Mouse (Mus musculus): ENCODE data around the gene Tyro3. TPM values are rescaled to one million over a fixed set of nuclear protein-coding genes. Genes with fewer than 3 reads are reported as not detected.
A peak's percentile ranks its signal among the peaks of the same experiment; 100 is the strongest.

Tyro3 gene
- polyA plus RNA-seq, 1 experiment from 2014 or later = 30.9 TPM

DNA sequence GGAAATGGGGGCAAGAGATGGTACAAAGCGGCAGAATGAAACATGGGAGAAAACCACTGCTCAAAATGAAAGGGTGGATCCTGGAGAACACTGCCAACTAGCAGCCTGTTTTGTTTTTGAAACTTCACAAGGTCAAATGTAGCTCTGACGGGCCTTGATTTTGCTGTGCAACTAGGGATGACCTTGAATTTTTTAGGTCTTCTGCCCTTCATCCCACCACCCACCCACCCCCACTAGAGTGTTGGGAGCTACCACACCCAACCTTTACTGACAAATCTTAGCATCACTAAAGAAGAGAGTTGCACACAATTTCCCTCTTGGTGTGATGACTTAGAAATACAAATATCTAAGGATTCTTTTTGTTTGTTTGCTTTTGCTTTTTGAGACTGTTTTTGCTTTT, 7.5 kb upstream of the Tyro3 start:
- Histone ChIP-seq H3K27me3 (no peaks in the 10 kb centered on the region), H3K4me3 (no peak overlapping the region), H3K9ac (no peak overlapping the region), H3K4me1 (no peaks in the 10 kb centered on the region), H3K27ac (no peak overlapping the region), H3K4me2 (replicated peaks) (no peak overlapping the region), H3K36me3 (no peaks in the 10 kb centered on the region), H3K9me3 (no peaks in the 10 kb centered on the region)
- ATAC-seq (ENCODE audit: insufficient number of reproducible peaks, insufficient read depth, low FRiP score, low TSS enrichment) = no peak
- 84% methylated on average over 2 of the region's 2 CpGs for WGBS

DNA sequence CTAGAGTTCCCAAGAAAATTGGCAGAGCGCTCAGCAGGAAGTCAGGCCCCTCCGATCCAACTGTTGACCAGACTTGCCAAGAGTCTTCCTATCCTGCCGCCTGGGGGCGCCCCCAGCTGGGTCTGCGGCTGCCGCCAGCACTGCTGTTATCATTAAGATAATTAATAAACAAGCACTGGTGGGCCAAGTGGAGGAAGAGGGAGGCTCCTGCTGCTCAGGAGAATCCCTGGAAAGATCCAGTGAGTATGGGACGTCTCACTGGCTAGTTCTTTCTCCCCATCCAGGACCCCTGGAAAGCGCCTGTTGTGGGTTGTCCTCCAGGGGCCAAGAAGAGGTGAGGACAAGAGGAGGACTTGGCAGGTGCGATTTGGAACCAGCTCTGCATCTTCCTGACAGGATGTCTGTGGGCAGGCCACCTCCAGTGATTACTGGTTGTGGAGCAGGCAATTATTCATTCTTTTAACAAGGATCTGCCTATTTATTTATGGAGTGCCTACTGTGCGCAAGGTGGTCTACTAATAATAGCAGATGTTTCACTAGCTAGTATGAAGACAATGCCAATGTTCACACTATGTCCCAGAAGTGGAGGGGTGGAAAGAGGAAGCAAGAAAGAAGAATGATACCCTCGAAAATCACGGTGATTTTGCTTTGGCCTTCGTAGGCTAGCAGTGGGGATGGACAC, 854 bp downstream of the Tyro3 start:
- H3K27me3 ChIP-seq = peaks cover 16% of the 10 kb centered on the region
- peaks cover 23% of the 10 kb centered on the region for H3K4me1 ChIP-seq
- H3K27ac ChIP-seq = no peak overlapping the region
- no peak overlapping the region for H3K4me2 ChIP-seq (replicated peaks)
- 10% methylated on average over 13 of the region's 13 CpGs for WGBS
- no peak for ATAC-seq (ENCODE audit: insufficient number of reproducible peaks, insufficient read depth, low FRiP score, low TSS enrichment)
- H3K36me3 ChIP-seq = no peaks in the 10 kb centered on the region
- H3K4me3 ChIP-seq = no peak overlapping the region
- no peak overlapping the region for H3K9ac ChIP-seq
- H3K9me3 ChIP-seq = no peaks in the 10 kb centered on the region

- Histone ChIP-seq H3K4me3 (peak overlapping the region; percentile 95), H3K27ac (peak overlapping the region; percentile 54; the same call in 1 of the 2 replicates), H3K4me2 (replicated peaks) (peak overlapping the region; percentile 98), H3K4me1 (peaks cover 25% of the 10 kb centered on the region), H3K36me3 (no peaks in the 10 kb centered on the region; the same call in 1 of the 2 replicates), H3K9ac (peak overlapping the region; percentile 93), H3K9me3 (no peaks in the 10 kb centered on the region), H3K27me3 (peaks cover 16% of the 10 kb centered on the region)
- peak; percentile 76 for ATAC-seq (ENCODE audit: insufficient number of reproducible peaks, insufficient read depth, low FRiP score, low TSS enrichment)
- under 1% methylated on average over 52 of the region's 89 CpGs for WGBS
These were observed 1.8 kb downstream of the Tyro3 start for GRCm38 (mm10) chr2:119799181-119799960.

DNA sequence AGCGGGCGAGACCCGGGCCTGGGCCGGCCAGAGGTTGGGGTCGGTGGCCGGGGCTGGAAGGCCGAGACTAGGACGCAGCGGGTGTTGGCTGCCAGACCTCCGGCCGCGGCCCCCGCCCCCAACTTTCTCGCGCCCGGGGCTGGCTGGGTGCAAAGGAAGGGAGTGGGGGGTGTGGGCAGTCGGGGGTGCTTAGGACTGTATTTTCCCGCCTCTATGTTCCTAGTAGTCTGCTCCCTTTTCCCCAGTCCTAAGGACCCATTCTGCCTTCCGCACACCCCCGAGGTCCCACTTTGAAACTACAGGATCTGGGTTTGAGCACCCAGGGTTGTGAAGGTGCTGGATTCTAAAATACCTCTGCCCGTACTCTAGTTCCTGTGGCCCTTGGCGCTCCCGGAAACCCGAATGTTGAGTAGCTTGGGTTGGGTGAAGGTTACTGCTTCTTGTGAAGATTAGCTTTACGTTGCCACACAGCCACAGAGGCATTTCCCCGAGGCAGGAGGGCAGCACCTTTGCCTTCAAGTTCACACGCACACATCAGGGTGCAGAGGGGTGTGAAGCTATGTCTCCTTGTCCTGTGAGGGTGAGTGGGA, 2.5 kb downstream of the Tyro3 start:
- peak; percentile 31 for ATAC-seq (ENCODE audit: insufficient number of reproducible peaks, insufficient read depth, low FRiP score, low TSS enrichment)
- H3K4me2 ChIP-seq (replicated peaks) = peak overlapping the region; percentile 98

DNA sequence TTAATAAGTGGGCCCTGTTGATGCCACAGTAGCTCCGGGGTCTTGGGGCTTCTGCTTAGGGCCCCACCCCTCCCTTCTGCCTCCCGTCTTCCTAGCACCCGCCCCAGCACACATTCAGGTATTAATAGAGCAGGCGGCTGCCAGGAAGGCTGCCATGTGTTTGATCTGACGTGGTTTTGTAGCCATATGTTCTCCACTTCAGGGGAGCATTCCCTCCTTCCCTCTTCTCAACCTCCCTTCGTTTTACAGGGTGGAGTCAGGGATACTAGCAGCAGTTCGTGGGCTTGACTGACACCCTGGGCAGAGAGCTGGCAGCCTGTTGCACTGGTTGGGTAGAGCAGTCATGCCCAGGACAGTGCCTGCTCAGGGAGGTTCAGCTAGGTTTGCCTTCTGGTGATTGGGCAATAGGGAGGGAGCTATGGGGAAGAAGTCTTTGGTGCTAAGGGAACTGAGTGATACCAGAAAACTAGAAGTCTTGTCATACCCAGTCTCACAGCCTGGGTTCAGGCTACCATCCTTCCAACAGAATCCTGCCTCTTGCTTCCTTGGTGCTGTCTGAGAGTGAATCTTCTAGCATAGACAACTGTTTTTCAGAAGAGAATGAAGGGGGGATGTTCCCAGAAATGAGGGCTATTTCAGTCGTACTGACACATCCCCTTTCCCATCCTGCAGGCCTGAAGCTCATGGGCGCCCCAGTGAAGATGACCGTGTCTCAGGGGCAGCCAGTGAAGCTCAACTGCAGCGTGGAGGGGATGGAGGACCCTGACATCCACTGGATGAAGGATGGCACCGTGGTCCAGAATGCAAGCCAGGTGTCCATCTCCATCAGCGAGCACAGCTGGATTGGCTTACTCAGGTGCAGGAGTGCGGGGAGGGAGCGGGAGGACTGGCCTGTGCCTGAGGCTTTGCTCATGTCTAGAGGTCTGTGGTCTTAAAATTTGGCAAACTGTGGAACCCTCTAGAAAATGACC, 3.6 kb downstream of the Tyro3 start:
- Histone ChIP-seq H3K27ac (no peak overlapping the region), H3K27me3 (peaks cover 16% of the 10 kb centered on the region), H3K36me3 (peaks cover 6% of the 10 kb centered on the region; the same call in 1 of the 2 replicates), H3K4me3 (peak overlapping the region; percentile 95), H3K4me1 (peaks cover 25% of the 10 kb centered on the region), H3K4me2 (replicated peaks) (peak overlapping the region; percentile 98), H3K9ac (peak overlapping the region; percentile 93; the same call in 1 of the 2 replicates), H3K9me3 (no peaks in the 10 kb centered on the region)
- 47% methylated on average over 15 of the region's 15 CpGs for WGBS
- no peak for ATAC-seq (ENCODE audit: insufficient number of reproducible peaks, insufficient read depth, low FRiP score, low TSS enrichment)

More for the DNA sequence above, 2.5 kb downstream of the Tyro3 start:
- H3K27ac ChIP-seq = peak overlapping the region; percentile 54; the same call in 1 of the 2 replicates
- peak overlapping the region; percentile 95 for H3K4me3 ChIP-seq
- no peaks in the 10 kb centered on the region for H3K9me3 ChIP-seq
- under 1% methylated on average over 27 of the region's 27 CpGs for WGBS
- H3K27me3 ChIP-seq = peaks cover 16% of the 10 kb centered on the region
- no peaks in the 10 kb centered on the region; the same call in 1 of the 2 replicates for H3K36me3 ChIP-seq
- H3K9ac ChIP-seq = peak overlapping the region; percentile 93
- H3K4me1 ChIP-seq = peaks cover 25% of the 10 kb centered on the region

GRCm38 (mm10) chr2:119802767-119803617, 5.5 kb downstream of the Tyro3 start:
- Histone ChIP-seq H3K36me3 (peaks cover 17% of the 10 kb centered on the region), H3K27ac (no peak overlapping the region)
- WGBS = 41% methylated on average over 10 of the region's 10 CpGs

DNA sequence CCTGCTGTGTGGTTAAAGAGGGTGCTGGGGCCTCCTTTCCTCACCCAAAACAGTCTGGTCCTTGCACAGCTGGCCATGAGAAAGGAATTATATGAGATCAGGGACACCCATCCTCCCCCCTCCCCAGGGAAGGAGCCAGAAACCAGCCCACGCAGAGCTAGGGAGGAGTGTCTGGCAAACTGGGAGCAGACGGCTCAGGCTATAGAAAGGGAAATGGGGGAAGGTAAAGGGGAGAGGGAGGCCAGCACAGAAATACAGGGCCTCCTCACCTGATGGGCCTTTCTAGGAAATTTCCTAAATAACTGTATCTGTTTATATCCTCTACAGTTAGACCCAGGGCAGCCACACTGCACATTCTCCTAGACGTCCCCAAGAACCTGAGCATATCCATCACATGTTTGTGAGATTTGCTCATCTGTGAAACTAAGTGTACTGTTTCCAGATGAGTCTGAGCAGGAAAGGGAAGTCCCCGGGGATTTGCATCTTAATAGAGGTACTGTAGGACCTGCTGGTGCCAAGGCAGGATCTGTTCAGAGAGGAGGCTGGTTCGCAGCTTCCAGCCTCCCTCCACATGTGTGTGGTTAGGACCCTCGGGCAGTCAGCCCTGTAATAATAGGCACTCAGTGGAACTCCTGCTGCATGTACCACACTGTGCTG, 6.2 kb downstream of the Tyro3 start:
- no peak overlapping the region for H3K4me2 ChIP-seq (replicated peaks)

More at GRCm38 (mm10) chr2:119802767-119803617, 5.5 kb downstream of the Tyro3 start:
- Histone ChIP-seq H3K9me3 (no peaks in the 10 kb centered on the region), H3K27me3 (0 out of 2 replicates have a peak, but pooled peaks cover 2% of the 10 kb centered on the region), H3K9ac (no peak overlapping the region), H3K4me2 (replicated peaks) (no peak overlapping the region), H3K4me1 (peaks cover 25% of the 10 kb centered on the region), H3K4me3 (no peak overlapping the region)
- ATAC-seq (ENCODE audit: insufficient number of reproducible peaks, insufficient read depth, low FRiP score, low TSS enrichment) = peak; percentile 52

GRCm38 (mm10) chr2:119804275-119804628, 6.7 kb downstream of the Tyro3 start:
- no peak overlapping the region for H3K4me2 ChIP-seq (replicated peaks)
- H3K9ac ChIP-seq = no peak overlapping the region
- H3K36me3 ChIP-seq = peaks cover 24% of the 10 kb centered on the region
- H3K27me3 ChIP-seq = 0 out of 2 replicates have a peak, but pooled peaks cover 2% of the 10 kb centered on the region
- no peak overlapping the region for H3K27ac ChIP-seq
- ATAC-seq (ENCODE audit: insufficient number of reproducible peaks, insufficient read depth, low FRiP score, low TSS enrichment) = no peak
- WGBS = 40% methylated on average over 5 of the region's 5 CpGs
- H3K9me3 ChIP-seq = no peaks in the 10 kb centered on the region
- H3K4me1 ChIP-seq = peaks cover 25% of the 10 kb centered on the region
- H3K4me3 ChIP-seq = no peak overlapping the region

More for the DNA sequence above, 6.2 kb downstream of the Tyro3 start:
- WGBS = 23% methylated on average over 6 of the region's 6 CpGs
- Histone ChIP-seq H3K9me3 (no peaks in the 10 kb centered on the region), H3K9ac (no peak overlapping the region), H3K4me1 (peaks cover 23% of the 10 kb centered on the region), H3K36me3 (peaks cover 18% of the 10 kb centered on the region), H3K27me3 (0 out of 2 replicates have a peak, but pooled peaks cover 2% of the 10 kb centered on the region), H3K27ac (no peak overlapping the region), H3K4me3 (no peak overlapping the region)
- ATAC-seq (ENCODE audit: insufficient number of reproducible peaks, insufficient read depth, low FRiP score, low TSS enrichment) = no peak

DNA sequence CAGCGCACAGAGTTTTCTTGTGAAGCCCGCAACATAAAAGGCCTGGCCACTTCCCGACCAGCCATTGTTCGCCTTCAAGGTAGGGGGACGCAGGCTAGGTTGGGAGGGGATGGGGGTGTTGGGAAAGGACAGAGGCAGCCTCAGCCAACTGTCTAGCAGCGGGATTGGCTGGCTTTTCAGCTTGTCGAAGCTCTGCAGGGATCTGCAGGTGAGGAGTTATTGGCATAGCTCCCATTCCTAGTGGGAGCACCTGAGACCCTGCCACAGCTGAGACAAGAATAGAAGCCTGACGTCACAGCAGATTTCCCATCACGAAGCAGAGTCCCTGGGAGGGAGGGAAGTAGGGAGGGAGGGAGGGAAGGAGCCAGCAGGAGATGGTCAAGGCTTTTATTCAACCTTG, 7.2 kb downstream of the Tyro3 start:
- 45% methylated on average over 9 of the region's 9 CpGs for WGBS
- H3K9me3 ChIP-seq = no peaks in the 10 kb centered on the region
- 0 out of 2 replicates have a peak, but pooled peaks cover 2% of the 10 kb centered on the region for H3K27me3 ChIP-seq
- H3K9ac ChIP-seq = no peak overlapping the region; the same call in 1 of the 2 replicates
- no peak overlapping the region for H3K27ac ChIP-seq
- peaks cover 25% of the 10 kb centered on the region for H3K4me1 ChIP-seq
- H3K36me3 ChIP-seq = peaks cover 27% of the 10 kb centered on the region
- no peak overlapping the region for H3K4me2 ChIP-seq (replicated peaks)
- H3K4me3 ChIP-seq = no peak overlapping the region
- no peak for ATAC-seq (ENCODE audit: insufficient number of reproducible peaks, insufficient read depth, low FRiP score, low TSS enrichment)

- Histone ChIP-seq H3K9me3 (no peaks in the 10 kb centered on the region), H3K36me3 (peaks cover 35% of the 10 kb centered on the region), H3K4me2 (replicated peaks) (no peak overlapping the region), H3K9ac (peak overlapping the region; percentile 11; the same call in 1 of the 2 replicates), H3K4me1 (peaks cover 21% of the 10 kb centered on the region), H3K27ac (no peak overlapping the region), H3K27me3 (0 out of 2 replicates have a peak, but pooled peaks cover 2% of the 10 kb centered on the region), H3K4me3 (no peak overlapping the region)
- ATAC-seq (ENCODE audit: insufficient number of reproducible peaks, insufficient read depth, low FRiP score, low TSS enrichment) = no peak
- whole genome bisulfite sequencing = 47% methylated on average over 8 of the region's 8 CpGs
These were observed 8.0 kb downstream of the Tyro3 start for GRCm38 (mm10) chr2:119805536-119805935.

Measured in embryonic facial prominence, embryonic 12.5 days (tissue).